Mouse (Mus musculus) heart, adult 2 months (tissue): ENCODE data around the gene Trpm3.

Experiments
- CTCF ChIP-seq: fragments of 200-600 bp; IDR thresholded peaks from 2 replicates; pipeline ENCODE4 v1.8.1; 2022; ENCODE audit warnings: antibody characterized with exemption, mild to moderate bottlenecking, moderate library complexity
- EP300 ChIP-seq: fragments of 200-500 bp; IDR thresholded peaks from 2 replicates; pipeline ENCODE4 v1.6.1; 2011; ENCODE audit warnings: low read depth, low read length, control low read depth; ENCODE audit not compliant: insufficient read depth
- POLR2A ChIP-seq: fragments of 200-500 bp; IDR thresholded peaks from 2 replicates; pipeline ENCODE4 v1.6.1; 2011; ENCODE audit warnings: mild to moderate bottlenecking, low read depth, low read length, control low read depth; ENCODE audit not compliant: insufficient read depth

GRCm38 (mm10) chr19:22962001-22962708, 823.3 kb downstream of the Trpm3 start:
- TF ChIP-seq EP300 (no peak), CTCF (peak; percentile 13; the same call in 1 of the 2 replicates), POLR2A (no peak)
